Comparison of ENCODE assay signal across 10 mouse cellular contexts in genomic region chr14:56365292-56365691, GRCm38 (mm10). TPM values are rescaled to one million over a fixed set of nuclear protein-coding genes. Genes with fewer than 3 reads are reported as not detected.
DNase-seq lines count a peak whose midpoint lies in the region; ATAC-seq and TF ChIP-seq lines count a peak whose summit lies in the region.
"Had no signal": no experiment of that assay in that cellular context is flagged by ENCODE, and none has a peak within 500 bp of the region (broad histone marks: within the 10 kb centered on the region; RNA-seq: fewer than 3 reads in every experiment).

No protein-coding gene starts in this region.

- H3K4me2 ChIP-seq in lung, embryonic 14.5 days = peak overlapping the region; percentile 87
- peak overlapping the region; percentile 67 for H3K4me2 ChIP-seq in forebrain, embryonic 13.5 days
- H3K4me2 ChIP-seq in limb, embryonic 11.5 days (ENCODE audit: low read depth, severe bottlenecking) = peak overlapping the region; percentile 81
- H3K4me2 ChIP-seq in neural tube, embryonic 15.5 days = peak overlapping the region; percentile 92

- ATAC-seq in lung, embryonic 14.5 days (ENCODE audit: insufficient read depth) = 0 out of 2 replicates have a peak, but pooled peaks have one; percentile 9
- no peak for ATAC-seq in forebrain, embryonic 13.5 days
- ATAC-seq in limb, embryonic 11.5 days (ENCODE audit: insufficient number of reproducible peaks, low FRiP score, low TSS enrichment, low read depth) = no peak
- no peak; the same call in 1 of the 2 replicates for ATAC-seq in neural tube, embryonic 15.5 days (ENCODE audit: low FRiP score)

- H3K27me3 ChIP-seq in lung, embryonic 14.5 days (ENCODE audit: insufficient read depth, low read length) = peaks cover 24% of the 10 kb centered on the region
- peaks cover 56% of the 10 kb centered on the region for H3K27me3 ChIP-seq in forebrain, embryonic 13.5 days
- H3K27me3 ChIP-seq in limb, embryonic 11.5 days (ENCODE audit: control insufficient read depth, insufficient read depth, low read length) = peaks cover 44% of the 10 kb centered on the region
- H3K27me3 ChIP-seq in neural tube, embryonic 15.5 days (replicated peaks) = peaks cover 58% of the 10 kb centered on the region

- DNase-seq in lung, embryonic 14.5 days = peak; percentile 58
- no peak for DNase-seq in lung, postnatal 25 days (ENCODE audit: low spot score)
- no peak for DNase-seq in limb, embryonic 11.5 days (ENCODE audit: low spot score)
- no peak for DNase-seq in ovary, postnatal 10 days (ENCODE audit: low spot score)
- no peak for DNase-seq in adipocyte (ENCODE audit: low spot score)
- DNase-seq in urinary bladder, postnatal 14 days (ENCODE audit: low spot score) = no peak
- DNase-seq: cerebellum, adult 11 months had no signal

- H3K4me1 ChIP-seq in lung, embryonic 14.5 days (ENCODE audit: insufficient read depth) = 0 out of 2 replicates have a peak, but pooled peaks cover 18% of the 10 kb centered on the region
- H3K4me1 ChIP-seq in forebrain, embryonic 13.5 days = peaks cover 10% of the 10 kb centered on the region
- 0 out of 2 replicates have a peak, but pooled peaks cover 5% of the 10 kb centered on the region for H3K4me1 ChIP-seq in limb, embryonic 11.5 days (ENCODE audit: control insufficient read depth, insufficient read depth, low read length)
- H3K4me1 ChIP-seq in neural tube, embryonic 15.5 days = peaks cover 11% of the 10 kb centered on the region

- H3K9ac ChIP-seq in lung, embryonic 14.5 days = peak overlapping the region; percentile 34
- H3K9ac ChIP-seq in forebrain, embryonic 13.5 days = 0 out of 2 replicates have a peak overlapping the region, but pooled peaks have one; percentile 55
- no peak overlapping the region for H3K9ac ChIP-seq in limb, embryonic 11.5 days (ENCODE audit: low read length)
- H3K9ac ChIP-seq in neural tube, embryonic 15.5 days (replicated peaks) = peak overlapping the region; percentile 53
- H3K9ac ChIP-seq: liver, embryonic 14.5 days had no signal

- H3K36me3 ChIP-seq in lung, embryonic 14.5 days (ENCODE audit: insufficient read depth) = no peaks in the 10 kb centered on the region
- H3K36me3 ChIP-seq in forebrain, embryonic 13.5 days (ENCODE audit: poor library complexity, severe bottlenecking) = no peaks in the 10 kb centered on the region
- H3K36me3 ChIP-seq in limb, embryonic 11.5 days (ENCODE audit: control insufficient read depth, insufficient read depth, low read length) = no peaks in the 10 kb centered on the region
- H3K36me3 ChIP-seq in neural tube, embryonic 15.5 days = no peaks in the 10 kb centered on the region

- no peaks in the 10 kb centered on the region for H3K9me3 ChIP-seq in lung, embryonic 14.5 days (ENCODE audit: low read depth, low read length)
- H3K9me3 ChIP-seq in forebrain, embryonic 13.5 days (replicated peaks) = no peaks in the 10 kb centered on the region
- no peaks in the 10 kb centered on the region for H3K9me3 ChIP-seq in limb, embryonic 11.5 days (ENCODE audit: control insufficient read depth, low read length)
- no peaks in the 10 kb centered on the region for H3K9me3 ChIP-seq in neural tube, embryonic 15.5 days (replicated peaks)

- no peak overlapping the region for H3K27ac ChIP-seq in lung, embryonic 14.5 days (ENCODE audit: low read depth)
- H3K27ac ChIP-seq in forebrain, embryonic 13.5 days = no peak overlapping the region
- no peak overlapping the region for H3K27ac ChIP-seq in limb, embryonic 11.5 days (replicated peaks; ENCODE audit: low read depth, low read length)
- H3K27ac ChIP-seq in neural tube, embryonic 15.5 days (replicated peaks) = no peak overlapping the region
- H3K27ac ChIP-seq: liver, embryonic 14.5 days had no signal

- TF ChIP-seq CTCF in lung, embryonic 14.5 days (IDR thresholded peaks at IDR 0.05; ENCODE audit: low read depth) = no peak

- peak overlapping the region; percentile 43 for H3K4me3 ChIP-seq in lung, embryonic 14.5 days (ENCODE audit: low read depth, low read length)
- peak overlapping the region; percentile 44 for H3K4me3 ChIP-seq in forebrain, embryonic 13.5 days
- H3K4me3 ChIP-seq in limb, embryonic 11.5 days (ENCODE audit: low read depth, low read length) = peak overlapping the region; percentile 39
- H3K4me3 ChIP-seq in neural tube, embryonic 15.5 days (replicated peaks) = peak overlapping the region; percentile 49

- 20% methylated on average over 8 of the region's 8 CpGs for WGBS in lung, embryonic 14.5 days
- WGBS in forebrain, embryonic 13.5 days = 29% methylated on average over 8 of the region's 8 CpGs
- whole genome bisulfite sequencing in limb, embryonic 11.5 days = 29% methylated on average over 8 of the region's 8 CpGs
- 35% methylated on average over 8 of the region's 8 CpGs for WGBS in neural tube, embryonic 15.5 days

RNA-seq across cellular contexts. Expression of gene Atp12a, which starts 0.4 kb away (rescaled TPM):
- polyA plus RNA-seq in lung, embryonic 14.5 days (2014; fragmentation: Nextera tagmentation; extraction: Ambion mirVana) = 1.4 and 1.6 TPM in 2 replicates
- polyA plus RNA-seq in forebrain, embryonic 13.5 days (2015; fragmentation: Nextera tagmentation; extraction: Ambion mirVana) = 0.12 and 0.13 TPM in 2 replicates
- 0.06 and 0.12 TPM in 2 replicates for polyA plus RNA-seq in limb, embryonic 11.5 days (2014; fragmentation: Nextera tagmentation; extraction: Ambion mirVana)
- polyA plus RNA-seq in neural tube, embryonic 15.5 days (2015; fragmentation: Nextera tagmentation; extraction: Ambion mirVana) = 0.13 and 0.29 TPM in 2 replicates
- polyA plus RNA-seq: liver, embryonic 14.5 days had no signal

RNA-seq across cellular contexts. Expression of gene Rnf17, which starts 37.1 kb away (rescaled TPM):
- 0.84 and 2.5 TPM in 2 replicates for polyA plus RNA-seq in lung, embryonic 14.5 days (2014; fragmentation: Nextera tagmentation; extraction: Ambion mirVana)
- polyA plus RNA-seq in forebrain, embryonic 13.5 days (2015; fragmentation: Nextera tagmentation; extraction: Ambion mirVana) = 0.28 and 0.57 TPM in 2 replicates
- polyA plus RNA-seq in limb, embryonic 11.5 days (2014; fragmentation: Nextera tagmentation; extraction: Ambion mirVana) = 0.88 and 1.7 TPM in 2 replicates
- polyA plus RNA-seq in neural tube, embryonic 15.5 days (2015; fragmentation: Nextera tagmentation; extraction: Ambion mirVana) = 0.64 and 1.2 TPM in 2 replicates
